Mouse (Mus musculus): Measurements from ENCODE around the gene Gm49320. TPM values are rescaled to one million over a fixed set of nuclear protein-coding genes. Genes with fewer than 3 reads are reported as not detected.

Gm49320 gene
- total RNA-seq, 2 experiments from 2014 or later, result not detected

GRCm38 (mm10) chr8:4256911-4257310 lies 18.2 kb downstream of the Gm49320 start:
- ATAC-seq (replicated peaks; ENCODE audit: poor library complexity, severe bottlenecking), result no peak

DNA sequence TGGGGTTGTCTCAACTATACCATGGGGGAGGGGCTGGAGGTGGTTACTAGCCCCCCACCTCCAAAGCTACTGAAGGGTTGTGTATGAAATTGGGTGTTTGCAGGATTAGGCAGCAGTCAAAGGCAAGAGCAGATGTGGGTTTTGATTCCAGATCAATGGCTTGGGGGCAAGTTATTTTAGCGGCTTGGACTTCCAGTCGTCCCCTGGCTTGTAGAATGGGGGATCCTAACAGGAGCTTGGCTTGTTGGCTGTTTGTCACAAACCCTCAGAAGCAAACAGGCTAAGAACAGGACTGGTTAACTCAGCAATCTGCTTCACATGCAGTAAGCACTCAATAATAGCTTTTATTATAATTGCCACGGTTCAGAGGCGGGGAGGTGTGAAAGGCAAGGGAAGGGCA lies 18.7 kb downstream of the Gm49320 start:
- ATAC-seq (replicated peaks; ENCODE audit: poor library complexity, severe bottlenecking), result no peak

DNA sequence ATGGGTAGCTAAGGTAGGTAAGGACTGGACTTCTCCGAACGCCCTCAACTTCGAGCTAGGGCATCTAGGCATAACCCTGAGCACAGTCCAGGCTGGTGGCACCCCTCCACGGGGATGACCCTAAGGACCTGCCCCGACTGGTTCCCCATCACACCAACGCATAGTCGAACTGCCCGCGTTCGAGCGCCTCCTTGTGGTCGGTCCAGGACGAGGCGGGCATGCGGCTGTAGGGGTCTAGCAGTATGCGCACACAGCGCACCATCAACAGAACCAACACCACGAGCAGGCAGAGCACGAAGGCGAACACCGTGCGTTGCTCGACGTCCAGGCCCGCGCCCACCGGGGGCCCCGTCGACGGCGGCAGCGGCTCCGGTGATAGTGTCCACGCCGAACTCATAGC lies 19.6 kb downstream of the Gm49320 start:
- peak; percentile 69 for ATAC-seq (replicated peaks; ENCODE audit: poor library complexity, severe bottlenecking)

- ATAC-seq (replicated peaks; ENCODE audit: poor library complexity, severe bottlenecking), result peak; percentile 13
Measured at GRCm38 (mm10) chr8:4258678-4259077, 20.0 kb downstream of the Gm49320 start.

DNA sequence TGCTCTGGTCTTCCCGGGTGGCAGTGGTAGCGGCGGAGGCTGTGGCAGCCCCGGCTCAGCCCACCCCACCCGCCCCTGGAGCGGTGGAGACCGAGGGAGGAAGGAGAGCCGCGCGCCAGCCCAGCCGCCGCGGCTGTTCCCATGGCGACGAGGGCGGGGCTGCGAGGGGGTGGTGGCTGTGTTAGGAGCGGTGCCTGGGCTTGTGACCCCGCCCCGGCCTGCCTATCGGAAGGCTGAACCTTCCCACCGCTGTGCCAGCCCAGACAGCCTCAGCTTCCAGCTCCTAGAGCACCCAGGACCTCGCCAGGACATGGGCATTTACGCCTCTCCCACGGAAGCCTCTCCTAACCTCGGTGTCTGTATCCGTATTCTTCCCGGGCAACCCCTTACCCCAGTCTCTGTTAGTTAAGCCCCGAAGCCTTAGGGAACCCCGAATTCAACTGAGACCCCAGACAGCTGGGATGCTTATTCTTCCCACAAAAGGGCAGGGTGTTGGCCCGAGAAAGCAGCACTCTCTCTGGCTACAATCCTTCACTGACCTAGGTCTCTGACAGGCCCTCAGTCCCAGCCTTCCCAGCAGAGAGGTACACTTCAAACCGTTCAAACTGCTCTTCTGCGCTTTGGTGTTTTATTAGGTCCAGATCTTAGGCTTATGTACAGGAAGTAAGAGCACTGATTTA lies 20.6 kb downstream of the Gm49320 start, which contains the start of gene Ctxn1:
TSS of gene Ctxn1 (minus strand) at position 150 of the 680 bp plus-strand sequence.
- ATAC-seq (replicated peaks; ENCODE audit: poor library complexity, severe bottlenecking), result peak; percentile 88

DNA sequence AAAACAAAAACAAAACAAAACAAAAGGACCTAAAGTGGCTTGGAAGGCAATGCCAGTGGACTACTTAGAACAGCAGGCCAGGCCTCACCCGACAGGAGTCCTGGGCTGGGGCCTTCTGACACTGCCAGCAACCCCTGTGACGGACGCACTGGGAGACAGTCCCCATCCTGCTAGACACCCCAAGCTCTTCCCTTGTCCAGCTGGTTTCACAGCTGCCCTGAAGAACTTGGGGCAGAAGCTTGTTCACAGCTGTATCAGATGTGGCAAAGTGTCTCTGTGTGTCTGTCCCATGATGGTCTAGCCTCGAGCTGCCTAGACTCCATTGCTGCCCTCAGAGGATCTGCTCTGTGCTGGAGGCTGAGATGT lies 21.1 kb downstream of the Gm49320 start:
- ATAC-seq (replicated peaks; ENCODE audit: poor library complexity, severe bottlenecking), result no peak

- no peak for ATAC-seq (replicated peaks; ENCODE audit: poor library complexity, severe bottlenecking)
Measured at GRCm38 (mm10) chr8:4263105-4263791, 24.6 kb downstream of the Gm49320 start.

DNA sequence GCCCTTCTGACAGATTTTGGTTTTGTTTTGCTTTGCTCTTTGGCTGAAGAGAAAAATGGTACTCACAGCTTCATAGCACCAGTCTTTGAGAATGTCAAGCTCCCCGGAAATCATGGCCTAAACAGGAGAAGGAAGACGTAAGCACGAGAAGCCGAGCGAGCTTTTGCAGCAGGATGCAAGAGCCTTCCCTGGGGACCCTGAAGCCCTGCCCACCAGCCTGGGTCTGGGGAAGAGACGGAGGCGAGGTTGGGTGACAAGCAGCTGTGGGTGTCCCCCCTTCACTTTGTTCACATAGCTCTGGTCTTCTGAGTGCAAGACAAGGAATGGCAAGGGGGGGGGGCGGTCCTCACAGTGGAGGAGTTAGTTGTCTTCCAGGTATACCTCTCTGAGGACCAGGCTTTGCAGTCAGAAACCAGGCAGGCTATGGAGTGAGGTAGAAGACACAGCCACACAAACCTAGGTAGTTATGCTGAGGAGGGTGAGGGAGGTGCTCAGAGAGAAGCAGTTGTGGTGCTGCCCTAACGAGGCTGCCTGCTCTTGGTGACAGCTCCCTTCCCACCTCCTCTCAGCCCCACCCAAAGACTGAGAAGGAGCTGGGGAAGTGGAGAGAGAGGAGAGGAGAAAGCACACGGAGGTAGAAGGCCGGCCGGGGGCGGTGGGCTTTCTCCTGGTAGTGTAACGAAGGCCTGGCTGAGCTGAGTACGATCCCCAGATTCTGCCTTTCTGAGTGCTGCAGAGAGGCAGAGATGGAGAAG lies 26.7 kb downstream of the Gm49320 start:
- no peak for ATAC-seq (replicated peaks; ENCODE audit: poor library complexity, severe bottlenecking)

GRCm38 (mm10) chr8:4267627-4268026 lies 29.0 kb downstream of the Gm49320 start:
- peak; percentile 90 for ATAC-seq (replicated peaks; ENCODE audit: poor library complexity, severe bottlenecking)

DNA sequence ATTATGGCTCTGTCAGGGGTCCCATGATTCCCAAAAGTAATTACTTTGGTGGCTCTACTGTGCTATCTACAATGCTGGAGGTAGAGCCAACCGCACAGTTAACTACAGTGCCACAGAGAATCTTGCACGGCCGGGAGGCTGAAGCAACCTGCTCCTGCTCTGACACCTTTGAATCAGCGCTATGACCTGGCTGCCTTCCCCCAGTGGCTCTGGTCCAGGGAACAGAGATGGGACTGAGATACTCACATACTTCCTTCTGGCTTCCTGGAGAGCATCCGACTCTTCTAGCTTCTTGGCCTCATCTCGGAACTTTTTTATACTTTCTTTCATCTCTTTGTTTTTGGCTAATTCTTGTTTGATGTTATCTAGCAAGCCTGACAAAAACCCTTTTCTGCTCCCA lies 30.9 kb downstream of the Gm49320 start:
- ATAC-seq (replicated peaks; ENCODE audit: poor library complexity, severe bottlenecking), result no peak

DNA sequence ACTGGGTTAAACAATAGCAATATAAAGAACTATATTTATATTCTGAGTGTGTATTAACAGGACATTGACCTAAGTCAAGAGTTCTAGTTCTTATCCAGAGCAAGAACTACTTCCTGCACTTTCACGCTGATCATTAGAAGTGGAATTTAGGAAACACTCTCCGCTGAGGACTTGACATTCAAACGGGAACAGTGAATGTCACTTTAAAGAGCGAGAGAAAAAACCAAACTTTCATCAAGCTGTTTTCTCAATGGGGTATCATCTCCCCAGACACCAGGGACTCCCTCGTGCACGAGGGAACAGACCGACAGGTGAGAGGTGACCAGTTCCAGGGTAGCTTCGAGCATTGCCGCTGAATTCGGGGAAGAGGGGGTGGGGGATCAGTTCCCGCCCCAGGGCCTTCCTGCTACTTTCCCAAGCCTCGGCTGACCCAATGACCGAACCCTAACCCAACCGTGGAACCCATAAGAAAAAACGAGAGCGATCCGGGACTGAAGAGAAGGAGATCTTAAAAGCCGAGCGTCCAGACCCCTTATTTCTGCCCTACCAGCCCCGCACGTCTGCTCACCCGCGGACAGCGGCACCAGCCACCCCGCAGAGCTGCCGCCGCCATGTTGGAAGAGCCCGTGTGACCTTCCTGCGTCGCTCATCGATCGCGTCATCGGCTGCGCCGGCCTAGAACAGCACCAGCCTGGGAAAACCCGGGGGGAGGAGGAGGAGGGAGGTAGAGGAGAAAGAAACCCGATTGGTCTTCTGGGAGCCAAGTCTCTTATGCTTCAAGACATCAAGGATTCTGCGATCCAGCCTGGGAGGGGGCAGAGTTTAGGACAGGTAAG lies 36.8 kb downstream of the Gm49320 start, which contains the start of gene Timm44:
TSS of gene Timm44 (minus strand) at position 639 of the 836 bp plus-strand sequence.
- ATAC-seq (replicated peaks; ENCODE audit: poor library complexity, severe bottlenecking), result peak; percentile 99

- ATAC-seq (replicated peaks; ENCODE audit: poor library complexity, severe bottlenecking), result peak; percentile 31; the same call in 1 of the 2 replicates
Measured at GRCm38 (mm10) chr8:4276111-4276465, 37.4 kb downstream of the Gm49320 start.

GRCm38 (mm10) chr8:4292738-4293137 lies 54.1 kb downstream of the Gm49320 start:
- ATAC-seq (replicated peaks; ENCODE audit: poor library complexity, severe bottlenecking), result no peak

DNA sequence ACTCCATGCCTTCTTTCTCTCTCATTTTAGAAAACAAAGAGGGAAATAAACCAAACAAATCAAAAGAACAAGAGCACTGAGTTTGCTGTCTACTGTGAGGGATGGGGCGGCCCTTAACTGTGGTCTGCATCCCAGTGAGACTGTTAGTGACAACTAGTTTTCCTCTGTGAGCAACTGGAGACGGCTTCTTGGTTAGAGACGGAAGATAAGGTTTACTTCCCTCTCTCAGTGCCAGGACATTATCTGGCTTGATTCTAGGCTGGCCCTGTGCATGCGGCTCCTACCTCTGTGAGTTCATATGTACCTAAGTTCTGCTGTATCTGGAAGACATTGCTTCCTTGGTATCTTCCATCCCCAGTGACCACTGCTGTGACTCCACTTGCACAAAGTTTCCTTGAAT lies 59.2 kb downstream of the Gm49320 start:
- ATAC-seq (replicated peaks; ENCODE audit: poor library complexity, severe bottlenecking), result no peak

Other genes with a start within 250 kb of the Gm49320 start
- 0.64 TPM in 1 of 2 replicates, not detected in the other for gene Cd209f, start 133.0 kb upstream of the Gm49320 start, total RNA-seq (2014; fragmentation: Nextera tagmentation)
- gene Cd209f, start 133.0 kb upstream of the Gm49320 start, total RNA-seq (2017), result not detected in 2 replicates
- gene Cd209g, start 104.8 kb upstream of the Gm49320 start, total RNA-seq (2014; fragmentation: Nextera tagmentation), result not detected in 2 replicates
- gene Cd209g, start 104.8 kb upstream of the Gm49320 start, total RNA-seq (2017), result not detected in 2 replicates
- gene Evi5l, start 72.3 kb upstream of the Gm49320 start, total RNA-seq (2014; fragmentation: Nextera tagmentation), result 4.4 and 10.5 TPM in 2 replicates
- gene Evi5l, start 72.3 kb upstream of the Gm49320 start, total RNA-seq (2017), result 4.1 and 9.4 TPM in 2 replicates
- 0.68 and 0.80 TPM in 2 replicates for gene Prr36, start 21.4 kb upstream of the Gm49320 start, total RNA-seq (2014; fragmentation: Nextera tagmentation)
- gene Prr36, start 21.4 kb upstream of the Gm49320 start, total RNA-seq (2017), result under 0.01 TPM in 1 of 2 replicates, not detected in the other
- gene Lrrc8e, start 12.0 kb upstream of the Gm49320 start, total RNA-seq (2014; fragmentation: Nextera tagmentation), result not detected in 2 replicates
- not detected in 2 replicates for gene Lrrc8e, start 12.0 kb upstream of the Gm49320 start, total RNA-seq (2017)
- gene Map2k7, start 125 bp upstream of the Gm49320 start, total RNA-seq (2014; fragmentation: Nextera tagmentation), result 29.7 and 44.6 TPM in 2 replicates
- gene Map2k7, start 125 bp upstream of the Gm49320 start, total RNA-seq (2017), result 21.5 and 34.3 TPM in 2 replicates
- gene Tgfbr3l, start 9.3 kb downstream of the Gm49320 start, total RNA-seq (2014; fragmentation: Nextera tagmentation), result 13.1 and 17.0 TPM in 2 replicates
- 2.4 and 2.8 TPM in 2 replicates for gene Tgfbr3l, start 9.3 kb downstream of the Gm49320 start, total RNA-seq (2017)
- gene Snapc2, start 14.2 kb downstream of the Gm49320 start, total RNA-seq (2014; fragmentation: Nextera tagmentation), result 14.4 and 14.5 TPM in 2 replicates
- gene Snapc2, start 14.2 kb downstream of the Gm49320 start, total RNA-seq (2017), result 12.5 and 14.5 TPM in 2 replicates
- gene Ctxn1, start 20.4 kb downstream of the Gm49320 start, total RNA-seq (2014; fragmentation: Nextera tagmentation), result 3.8 and 3.9 TPM in 2 replicates
- gene Ctxn1, start 20.4 kb downstream of the Gm49320 start, total RNA-seq (2017), result 0.60 TPM in 1 of 2 replicates, not detected in the other
- 72.1 and 74.5 TPM in 2 replicates for gene Timm44, start 37.0 kb downstream of the Gm49320 start, total RNA-seq (2014; fragmentation: Nextera tagmentation)
- 113 and 128 TPM in 2 replicates for gene Timm44, start 37.0 kb downstream of the Gm49320 start, total RNA-seq (2017)
- 16.9 and 23.2 TPM in 2 replicates for gene Ccl25, start 86.3 kb downstream of the Gm49320 start, total RNA-seq (2014; fragmentation: Nextera tagmentation)
- 5.1 and 16.7 TPM in 2 replicates for gene Ccl25, start 86.3 kb downstream of the Gm49320 start, total RNA-seq (2017)
- 99.5 and 118 TPM in 2 replicates for gene Elavl1, start 86.5 kb downstream of the Gm49320 start, total RNA-seq (2014; fragmentation: Nextera tagmentation)
- gene Elavl1, start 86.5 kb downstream of the Gm49320 start, total RNA-seq (2017), result 92.6 and 107 TPM in 2 replicates

Measured in granulocyte monocyte progenitor cell, adult 5-6 weeks (primary cell).